Mouse (Mus musculus): ENCODE measurements around the gene Tcp11l2.

Tcp11l2 gene

GRCm38 (mm10) chr10:84656618-84657017 lies 80.2 kb downstream of the Tcp11l2 start:
- no peak for DNase-seq (ENCODE audit: low spot score)

- no peak for DNase-seq (ENCODE audit: low spot score)
Measured at GRCm38 (mm10) chr10:84657437-84658087, 81.1 kb downstream of the Tcp11l2 start.

- DNase-seq (ENCODE audit: low spot score) = no peak
Measured at GRCm38 (mm10) chr10:84658088-84658848, 81.8 kb downstream of the Tcp11l2 start.

GRCm38 (mm10) chr10:84659281-84659680 lies 82.9 kb downstream of the Tcp11l2 start:
- no peak for DNase-seq (ENCODE audit: low spot score)

GRCm38 (mm10) chr10:84662138-84662537 lies 85.7 kb downstream of the Tcp11l2 start:
- DNase-seq (ENCODE audit: low spot score) = no peak
